Mouse (Mus musculus): ENCODE measurements at regions not wholly inside any gene's neighbourhood (a gene's known extent, or its start where the extent isn't known, plus 50 kb on each side); places are given as distances from the start of the nearest gene placed in this dataset.

DNA sequence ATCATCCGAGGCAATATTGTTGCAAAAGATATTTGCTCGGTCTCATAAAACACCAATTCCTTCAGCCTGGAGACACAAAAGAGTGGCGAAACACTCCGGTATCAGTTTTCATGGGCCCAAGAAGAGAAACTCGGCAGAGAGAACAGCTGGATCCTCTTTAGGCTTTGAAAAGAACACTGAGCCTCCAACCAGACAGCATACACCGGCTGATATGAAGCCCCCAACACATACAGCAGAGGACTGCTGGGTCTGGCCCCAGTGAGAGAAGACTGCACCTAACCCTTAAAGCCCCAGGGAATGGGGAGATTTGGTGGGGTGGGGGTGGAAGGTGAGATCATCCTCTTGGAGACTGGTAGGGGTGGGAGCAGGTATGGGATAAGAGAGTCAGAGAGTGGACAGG is 147.9 kb downstream of the Rchy1 start:
- H3K4me3 ChIP-seq (replicated peaks; ENCODE audit: low read length): no peak overlapping the region
- H3K27ac ChIP-seq: no peak overlapping the region
- 82% methylated on average over 6 of the region's 6 CpGs for WGBS
- ATAC-seq (ENCODE audit: low FRiP score) (no peak), DNase-seq (ENCODE audit: low spot score) (no peak)
- no peaks in the 10 kb centered on the region for H3K27me3 ChIP-seq (ENCODE audit: control insufficient read depth, insufficient read depth, low read length)
- 0 out of 2 replicates have a peak, but pooled peaks cover 6% of the 10 kb centered on the region for H3K4me1 ChIP-seq (replicated peaks; ENCODE audit: control insufficient read depth, insufficient read depth, low read length)
- H3K9me3 ChIP-seq (ENCODE audit: control insufficient read depth, low read length): no peaks in the 10 kb centered on the region
- H3K36me3 ChIP-seq (replicated peaks; ENCODE audit: control insufficient read depth, insufficient read depth): no peaks in the 10 kb centered on the region
- H3K9ac ChIP-seq: no peak overlapping the region
- H3K4me2 ChIP-seq (replicated peaks): no peak overlapping the region

DNA sequence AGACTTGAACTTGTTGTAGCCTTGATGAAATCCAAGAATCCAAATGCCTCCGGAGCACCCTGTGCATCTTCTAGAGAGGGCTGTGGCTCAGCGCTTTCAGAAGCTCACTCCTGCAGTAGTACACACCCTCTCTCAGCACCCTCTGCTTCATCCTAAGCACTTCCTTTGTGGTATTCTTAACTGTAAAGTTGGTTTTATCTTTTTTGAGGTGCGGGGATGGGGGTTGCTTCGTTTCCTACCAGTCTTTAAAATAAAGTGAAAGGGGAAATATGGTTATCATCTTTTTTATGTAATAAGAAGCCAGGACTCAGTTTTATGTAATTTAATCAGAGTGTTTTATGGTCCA is 148.5 kb downstream of the Rchy1 start:
- no peak overlapping the region for H3K27ac ChIP-seq
- DNase-seq (ENCODE audit: low spot score): no peak
- no peaks in the 10 kb centered on the region for H3K36me3 ChIP-seq (replicated peaks; ENCODE audit: control insufficient read depth, insufficient read depth)
- 91% methylated on average over 4 of the region's 4 CpGs for whole genome bisulfite sequencing
- no peaks in the 10 kb centered on the region for H3K9me3 ChIP-seq (ENCODE audit: control insufficient read depth, low read length)
- H3K9ac ChIP-seq: no peak overlapping the region
- H3K4me2 ChIP-seq (replicated peaks): no peak overlapping the region
- H3K27me3 ChIP-seq (ENCODE audit: control insufficient read depth, insufficient read depth, low read length): no peaks in the 10 kb centered on the region
- ATAC-seq (ENCODE audit: low FRiP score): no peak
- 0 out of 2 replicates have a peak, but pooled peaks cover 6% of the 10 kb centered on the region for H3K4me1 ChIP-seq (replicated peaks; ENCODE audit: control insufficient read depth, insufficient read depth, low read length)
- H3K4me3 ChIP-seq (replicated peaks; ENCODE audit: low read length): no peak overlapping the region

DNA sequence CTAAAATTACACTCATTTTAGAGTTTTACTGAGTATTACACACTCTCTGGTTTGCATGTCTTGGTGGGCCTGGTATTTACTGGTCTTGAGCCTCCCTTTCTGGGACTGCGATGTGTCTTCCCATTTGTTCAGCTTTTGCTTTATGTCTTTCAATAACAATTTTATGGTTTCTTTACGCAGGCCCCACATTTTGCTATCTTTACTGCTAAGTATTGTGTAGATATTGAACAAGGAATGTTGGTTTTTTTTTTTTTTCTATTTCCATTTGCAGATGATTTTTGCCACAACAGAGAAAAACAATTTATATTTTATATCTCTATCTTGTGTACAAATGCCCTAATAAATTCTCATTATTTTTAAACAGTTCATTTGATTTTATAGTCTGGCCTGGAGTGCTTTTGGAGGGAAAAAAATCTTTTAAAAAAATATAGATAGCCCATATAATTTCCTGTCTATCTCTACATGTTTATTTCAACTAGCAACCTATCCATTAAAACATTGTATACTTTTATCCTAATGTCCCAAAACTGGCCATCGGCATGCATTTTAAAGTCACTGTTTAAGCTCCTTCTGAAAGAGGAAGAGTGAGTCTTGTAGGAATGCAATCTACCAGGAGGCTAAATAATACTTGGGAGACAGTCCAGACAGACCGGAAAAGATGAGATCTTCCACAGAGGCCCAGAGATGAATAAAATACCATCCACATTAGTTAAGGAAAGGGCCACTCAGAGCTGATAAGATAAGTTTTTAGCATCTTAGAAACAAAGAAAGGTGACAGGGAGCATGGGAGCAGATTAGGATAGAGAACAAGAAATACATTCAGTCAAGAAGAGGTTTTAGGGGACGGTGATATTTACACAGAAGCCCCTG is 149.1 kb downstream of the Rchy1 start:
- Histone ChIP-seq H3K4me1 (replicated peaks; ENCODE audit: control insufficient read depth, insufficient read depth, low read length) (0 out of 2 replicates have a peak, but pooled peaks cover 4% of the 10 kb centered on the region), H3K4me2 (replicated peaks) (no peak overlapping the region), H3K27ac (no peak overlapping the region), H3K9ac (no peak overlapping the region), H3K27me3 (ENCODE audit: control insufficient read depth, insufficient read depth, low read length) (no peaks in the 10 kb centered on the region), H3K4me3 (replicated peaks; ENCODE audit: low read length) (no peak overlapping the region), H3K9me3 (ENCODE audit: control insufficient read depth, low read length) (no peaks in the 10 kb centered on the region), H3K36me3 (replicated peaks; ENCODE audit: control insufficient read depth, insufficient read depth) (no peaks in the 10 kb centered on the region)
- 90% methylated on average over 5 of the region's 5 CpGs for WGBS
- DNase-seq (ENCODE audit: low spot score) (no peak), ATAC-seq (ENCODE audit: low FRiP score) (no peak)

DNA sequence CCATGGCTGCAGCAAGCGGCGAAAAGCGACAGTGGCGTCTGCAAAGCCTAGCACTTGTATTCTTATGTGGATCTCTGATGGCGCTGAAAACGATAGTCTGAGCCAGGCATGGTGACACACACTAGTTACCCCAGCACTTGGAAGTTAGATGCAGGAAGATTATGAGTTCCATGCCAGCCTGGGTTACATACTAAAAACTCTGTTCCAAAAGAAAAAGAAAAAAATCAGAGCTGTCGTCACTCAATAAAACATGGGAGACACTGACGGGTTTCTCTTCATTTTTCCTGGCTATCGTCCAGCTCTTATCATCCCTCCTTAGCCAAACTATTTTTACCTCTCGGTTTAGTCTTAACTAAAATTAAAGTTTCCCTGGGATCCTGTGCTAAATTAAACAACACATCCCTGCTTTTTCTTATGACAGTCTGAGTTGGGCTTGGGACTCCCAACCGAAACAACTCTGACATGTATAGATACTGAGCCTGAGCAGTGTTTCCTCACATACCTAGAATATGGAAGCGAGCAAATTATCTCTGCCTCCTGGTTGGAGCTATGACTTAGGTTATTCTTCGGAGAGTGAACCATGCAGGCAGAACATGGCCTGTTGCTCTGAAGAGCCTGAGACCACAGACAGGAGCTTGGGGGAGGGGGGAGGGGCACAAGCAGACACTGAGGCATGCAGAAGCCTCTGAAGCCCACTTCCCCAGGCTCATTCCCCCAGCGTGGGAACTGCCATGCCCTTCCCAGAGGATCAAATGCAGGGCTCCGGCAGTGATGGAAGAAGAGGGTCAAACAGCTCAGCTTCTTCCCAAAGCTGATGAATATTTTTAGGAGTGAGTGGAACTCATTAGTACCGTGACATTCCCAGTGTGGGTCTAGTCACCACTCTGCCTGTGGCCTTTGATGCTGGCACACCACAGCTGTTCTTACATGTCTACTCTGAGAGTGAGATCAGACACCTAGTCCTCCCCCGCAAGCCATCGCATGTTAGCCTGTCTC is 155.5 kb downstream of the Rchy1 start:
- no peak overlapping the region for H3K4me3 ChIP-seq (replicated peaks; ENCODE audit: low read length)
- DNase-seq (ENCODE audit: low spot score) (no peak), ATAC-seq (ENCODE audit: low FRiP score) (no peak)
- H3K4me2 ChIP-seq (replicated peaks): no peak overlapping the region
- no peak overlapping the region for H3K9ac ChIP-seq
- H3K36me3 ChIP-seq (replicated peaks; ENCODE audit: control insufficient read depth, insufficient read depth): no peaks in the 10 kb centered on the region
- H3K4me1 ChIP-seq (replicated peaks; ENCODE audit: control insufficient read depth, insufficient read depth, low read length): no peaks in the 10 kb centered on the region
- H3K9me3 ChIP-seq (ENCODE audit: control insufficient read depth, low read length): no peaks in the 10 kb centered on the region
- no peak overlapping the region for H3K27ac ChIP-seq
- WGBS: 80% methylated on average over 18 of the region's 18 CpGs
- H3K27me3 ChIP-seq (ENCODE audit: control insufficient read depth, insufficient read depth, low read length): no peaks in the 10 kb centered on the region

DNA sequence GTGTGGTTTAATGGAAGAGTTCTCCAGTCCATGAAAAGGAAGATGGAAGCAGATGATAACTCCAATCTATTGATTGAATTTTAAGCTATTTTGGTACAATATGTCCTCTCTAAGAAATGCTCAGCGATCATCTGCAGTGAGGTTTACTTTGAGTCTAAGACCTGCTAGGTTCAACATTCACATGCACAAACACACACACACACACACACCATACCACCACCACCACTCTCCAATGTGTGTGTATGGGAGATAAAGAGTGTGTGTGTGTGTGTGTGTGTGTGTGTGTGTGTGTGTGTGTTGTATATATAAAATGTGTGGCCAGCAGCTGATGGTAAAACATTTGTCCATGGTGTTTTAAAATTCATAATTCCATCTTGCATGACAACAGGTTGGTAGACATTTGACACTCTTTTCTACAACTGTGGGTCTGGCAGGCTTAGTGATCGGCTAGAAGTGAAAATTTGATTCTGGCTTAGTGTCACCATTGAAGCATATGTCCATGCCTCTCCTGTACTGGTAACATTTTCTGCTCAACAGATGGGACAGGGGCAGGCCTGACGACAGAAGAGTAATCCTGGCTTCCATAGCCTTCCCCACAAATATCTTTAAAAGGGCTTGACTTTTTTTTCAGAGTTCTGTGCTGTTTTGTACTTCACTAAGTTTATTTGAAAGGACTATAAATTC is 161.4 kb downstream of the Rchy1 start:
- Histone ChIP-seq H3K4me1 (replicated peaks; ENCODE audit: control insufficient read depth, insufficient read depth, low read length) (no peaks in the 10 kb centered on the region), H3K27ac (no peak overlapping the region), H3K4me3 (replicated peaks; ENCODE audit: low read length) (no peak overlapping the region), H3K9ac (no peak overlapping the region), H3K4me2 (replicated peaks) (no peak overlapping the region), H3K36me3 (replicated peaks; ENCODE audit: control insufficient read depth, insufficient read depth) (no peaks in the 10 kb centered on the region), H3K9me3 (ENCODE audit: control insufficient read depth, low read length) (no peaks in the 10 kb centered on the region), H3K27me3 (ENCODE audit: control insufficient read depth, insufficient read depth, low read length) (no peaks in the 10 kb centered on the region)
- no peak for DNase-seq (ENCODE audit: low spot score)
- whole genome bisulfite sequencing: 93% methylated on average over 3 of the region's 3 CpGs
- no peak for ATAC-seq (ENCODE audit: low FRiP score)

DNA sequence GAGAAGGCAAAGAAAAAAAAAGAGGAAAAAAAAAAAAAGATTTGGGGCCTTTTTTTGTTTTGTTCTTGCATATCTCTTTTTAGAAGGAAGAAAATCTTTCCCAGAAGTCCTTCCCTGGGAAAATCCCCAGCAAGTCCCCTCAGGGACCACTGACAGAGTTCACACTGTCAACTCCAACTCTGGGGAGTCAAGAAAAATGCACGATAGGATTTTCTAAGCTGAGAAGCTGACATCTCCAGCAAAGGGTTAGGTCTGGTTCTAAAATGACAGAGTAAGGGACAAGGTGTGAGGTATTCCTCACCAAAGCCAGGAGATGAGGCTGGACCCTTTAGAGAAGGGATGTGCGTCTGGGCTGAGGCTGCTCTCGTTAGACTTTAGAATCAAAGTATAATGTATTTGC is 165.5 kb downstream of the Rchy1 start:
- Histone ChIP-seq H3K9ac (no peak overlapping the region), H3K36me3 (replicated peaks; ENCODE audit: control insufficient read depth, insufficient read depth) (no peaks in the 10 kb centered on the region), H3K27me3 (ENCODE audit: control insufficient read depth, insufficient read depth, low read length) (no peaks in the 10 kb centered on the region), H3K27ac (no peak overlapping the region), H3K9me3 (ENCODE audit: control insufficient read depth, low read length) (no peaks in the 10 kb centered on the region), H3K4me1 (replicated peaks; ENCODE audit: control insufficient read depth, insufficient read depth, low read length) (no peaks in the 10 kb centered on the region), H3K4me3 (replicated peaks; ENCODE audit: low read length) (no peak overlapping the region), H3K4me2 (replicated peaks) (no peak overlapping the region)
- DNase-seq (ENCODE audit: low spot score): no peak
- 88% methylated on average over 3 of the region's 3 CpGs for WGBS
- ATAC-seq (ENCODE audit: low FRiP score): no peak

DNA sequence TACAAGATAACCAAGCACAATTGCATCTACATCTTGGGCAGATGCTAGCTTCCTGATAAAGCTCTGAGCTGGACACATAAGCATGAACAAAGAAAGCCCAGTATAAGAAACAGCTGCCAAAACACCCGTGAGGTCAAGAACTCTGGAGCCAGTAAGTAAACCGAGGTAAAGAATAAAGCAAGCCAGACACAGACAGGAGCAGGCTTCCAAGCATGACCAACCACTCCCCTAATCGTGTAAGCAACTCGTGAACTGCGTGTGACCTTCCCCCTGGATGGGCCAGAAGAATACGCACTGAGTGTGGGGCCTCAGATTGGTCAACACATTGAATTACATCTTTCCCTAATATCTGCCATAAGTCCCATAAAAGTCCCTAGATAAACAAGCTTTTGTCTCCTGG is 170.1 kb downstream of the Rchy1 start:
- Histone ChIP-seq H3K9me3 (ENCODE audit: control insufficient read depth, low read length) (no peaks in the 10 kb centered on the region), H3K27me3 (ENCODE audit: control insufficient read depth, insufficient read depth, low read length) (no peaks in the 10 kb centered on the region), H3K36me3 (replicated peaks; ENCODE audit: control insufficient read depth, insufficient read depth) (no peaks in the 10 kb centered on the region), H3K27ac (no peak overlapping the region), H3K4me3 (replicated peaks; ENCODE audit: low read length) (no peak overlapping the region), H3K4me2 (replicated peaks) (no peak overlapping the region), H3K9ac (no peak overlapping the region), H3K4me1 (replicated peaks; ENCODE audit: control insufficient read depth, insufficient read depth, low read length) (no peaks in the 10 kb centered on the region)
- no peak for DNase-seq (ENCODE audit: low spot score)
- ATAC-seq (ENCODE audit: low FRiP score): no peak
- WGBS: 63% methylated on average over 6 of the region's 6 CpGs

DNA sequence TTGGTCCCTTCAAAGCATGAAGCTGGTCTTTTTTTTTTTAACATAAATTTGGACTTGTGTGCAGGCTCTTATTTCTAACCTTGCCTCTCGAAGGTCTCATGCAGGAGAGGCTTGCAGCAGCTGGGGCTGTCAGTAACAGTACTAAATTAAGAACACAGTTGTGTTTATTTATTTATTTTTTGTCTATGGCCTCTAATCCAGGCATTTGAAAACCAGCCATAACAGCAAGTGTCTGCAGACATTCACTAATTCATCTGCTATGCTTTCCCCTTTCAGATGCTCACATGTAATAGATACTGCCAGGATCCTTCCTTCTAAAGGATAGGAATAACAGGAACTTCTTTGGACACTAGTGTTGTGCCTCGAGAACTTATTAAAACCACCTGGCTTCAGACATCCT is 172.5 kb downstream of the Rchy1 start:
- no peaks in the 10 kb centered on the region for H3K36me3 ChIP-seq (replicated peaks; ENCODE audit: control insufficient read depth, insufficient read depth)
- WGBS: 67% methylated on average over 2 of the region's 2 CpGs
- no peak overlapping the region for H3K27ac ChIP-seq
- H3K27me3 ChIP-seq (ENCODE audit: control insufficient read depth, insufficient read depth, low read length): no peaks in the 10 kb centered on the region
- DNase-seq (ENCODE audit: low spot score): no peak
- H3K4me2 ChIP-seq (replicated peaks): no peak overlapping the region
- no peaks in the 10 kb centered on the region for H3K4me1 ChIP-seq (replicated peaks; ENCODE audit: control insufficient read depth, insufficient read depth, low read length)
- H3K9ac ChIP-seq: no peak overlapping the region
- H3K9me3 ChIP-seq (ENCODE audit: control insufficient read depth, low read length): no peaks in the 10 kb centered on the region
- no peak for ATAC-seq (ENCODE audit: low FRiP score)
- H3K4me3 ChIP-seq (replicated peaks; ENCODE audit: low read length): no peak overlapping the region

DNA sequence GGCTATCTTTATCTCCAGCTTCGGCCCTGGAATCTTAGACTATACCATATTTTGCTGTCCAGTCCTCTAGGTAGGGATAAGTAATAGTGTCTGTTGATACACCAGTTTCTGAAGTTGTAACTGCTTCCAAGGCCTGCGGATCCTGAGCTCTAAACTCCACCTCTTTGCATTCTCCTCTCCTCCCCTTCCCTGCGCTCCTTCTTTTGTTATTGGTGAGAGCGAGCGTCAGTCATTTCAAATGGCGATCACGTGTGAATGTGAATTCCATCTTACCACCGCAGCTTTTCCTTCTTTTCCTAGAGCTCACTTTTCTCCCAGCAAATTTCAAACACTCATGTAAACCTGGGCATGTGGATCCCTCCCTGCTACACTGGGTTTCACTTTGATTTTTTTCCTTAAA is 178.9 kb downstream of the Rchy1 start:
- no peak for ATAC-seq (ENCODE audit: low FRiP score)
- 86% methylated on average over 8 of the region's 8 CpGs for WGBS

More for the DNA sequence above, 178.9 kb downstream of the Rchy1 start:
- Histone ChIP-seq H3K4me2 (replicated peaks) (no peak overlapping the region), H3K27ac (no peak overlapping the region), H3K9ac (no peak overlapping the region), H3K4me1 (replicated peaks; ENCODE audit: control insufficient read depth, insufficient read depth, low read length) (no peaks in the 10 kb centered on the region), H3K27me3 (ENCODE audit: control insufficient read depth, insufficient read depth, low read length) (no peaks in the 10 kb centered on the region), H3K4me3 (replicated peaks; ENCODE audit: low read length) (no peak overlapping the region), H3K9me3 (ENCODE audit: control insufficient read depth, low read length) (no peaks in the 10 kb centered on the region), H3K36me3 (replicated peaks; ENCODE audit: control insufficient read depth, insufficient read depth) (no peaks in the 10 kb centered on the region)
- DNase-seq (ENCODE audit: low spot score): no peak

Data from hindbrain, embryonic 14.5 days (tissue).